Mouse (Mus musculus) fibroblast of lung, adult 2 months (primary cell): ENCODE data around the gene Pcgf1.

Experiments
- DNase-seq: peaks from one replicate; pipeline ENCODE4 v3.0.0-alpha.2; 2011; ENCODE audit warnings: low read depth

The Pcgf1 gene

GRCm38 (mm10) chr6:83077630-83078323 lies at the start of gene Pcgf1:
Gene Pcgf1, plus strand, starts transcription at chr6:83077869.
- peak; percentile 15 for DNase-seq

GRCm38 (mm10) chr6:83029777-83030176 lies 47.9 kb upstream of the Pcgf1 start:
- DNase-seq: no peak

- no peak for DNase-seq
Observed at GRCm38 (mm10) chr6:83031111-83031510, 46.6 kb upstream of the Pcgf1 start.

- no peak for DNase-seq
Observed at GRCm38 (mm10) chr6:83031921-83032590, 45.6 kb upstream of the Pcgf1 start.

GRCm38 (mm10) chr6:83032769-83033191 lies 44.9 kb upstream of the Pcgf1 start:
- DNase-seq: no peak

GRCm38 (mm10) chr6:83033249-83034185 lies 44.2 kb upstream of the Pcgf1 start, which contains the start of the genes Dok1 and Loxl3:
Gene Dok1, minus strand, starts transcription at chr6:83033471.
Gene Loxl3, plus strand, starts transcription at chr6:83034173.
- DNase-seq: no peak

- DNase-seq: no peak
Observed at GRCm38 (mm10) chr6:83034463-83035055, 43.1 kb upstream of the Pcgf1 start.

GRCm38 (mm10) chr6:83037188-83037587 lies 40.5 kb upstream of the Pcgf1 start:
- DNase-seq: no peak

GRCm38 (mm10) chr6:83038496-83039012 lies 39.1 kb upstream of the Pcgf1 start:
- no peak for DNase-seq

GRCm38 (mm10) chr6:83040601-83041000 lies 37.1 kb upstream of the Pcgf1 start:
- DNase-seq: no peak

- no peak for DNase-seq
Observed at GRCm38 (mm10) chr6:83043561-83043960, 34.1 kb upstream of the Pcgf1 start.

GRCm38 (mm10) chr6:83043993-83044392 lies 33.7 kb upstream of the Pcgf1 start:
- no peak for DNase-seq

- no peak for DNase-seq
Observed at GRCm38 (mm10) chr6:83044742-83045141, 32.9 kb upstream of the Pcgf1 start.

- DNase-seq: no peak
Observed at GRCm38 (mm10) chr6:83049367-83049766, 28.3 kb upstream of the Pcgf1 start.

- DNase-seq: no peak
Observed at GRCm38 (mm10) chr6:83053136-83053960, 24.3 kb upstream of the Pcgf1 start.

- peak; percentile 97 for DNase-seq
Observed at GRCm38 (mm10) chr6:83054074-83054851, 23.4 kb upstream of the Pcgf1 start, which contains the start of gene Aup1. Gene Aup1, plus strand, starts transcription at chr6:83054521.

- no peak for DNase-seq
Observed at GRCm38 (mm10) chr6:83054871-83055431, 22.7 kb upstream of the Pcgf1 start, which contains the start of gene Htra2. Gene Htra2, minus strand, starts transcription at chr6:83055273.

- DNase-seq: no peak
Observed at GRCm38 (mm10) chr6:83057790-83058189, 19.9 kb upstream of the Pcgf1 start, which contains the start of gene Dqx1. Gene Dqx1, plus strand, starts transcription at chr6:83057844.

- no peak for DNase-seq
Observed at GRCm38 (mm10) chr6:83058725-83059124, 18.9 kb upstream of the Pcgf1 start.
